Mouse (Mus musculus): ENCODE data around the gene Aff1.

GRCm38 (mm10) chr5:103705331-103705730 is 13.2 kb downstream of the Aff1 start:
- no peak for TF ChIP-seq CTCF (IDR thresholded peaks at IDR 0.05; ENCODE audit: insufficient read depth, low read depth, low read length)
- no peak for TF ChIP-seq POLR2A (IDR thresholded peaks at IDR 0.05; ENCODE audit: insufficient read depth, low read depth, low read length)

All from olfactory bulb, adult 2 months (tissue).